Mouse (Mus musculus): Measurements from ENCODE around the gene Nol3. TPM values are rescaled to one million over a fixed set of nuclear protein-coding genes. Genes with fewer than 3 reads are reported as not detected.

Gene Nol3
- polyA plus RNA-seq, 1 experiment from 2014 or later: 0.62 TPM

DNA sequence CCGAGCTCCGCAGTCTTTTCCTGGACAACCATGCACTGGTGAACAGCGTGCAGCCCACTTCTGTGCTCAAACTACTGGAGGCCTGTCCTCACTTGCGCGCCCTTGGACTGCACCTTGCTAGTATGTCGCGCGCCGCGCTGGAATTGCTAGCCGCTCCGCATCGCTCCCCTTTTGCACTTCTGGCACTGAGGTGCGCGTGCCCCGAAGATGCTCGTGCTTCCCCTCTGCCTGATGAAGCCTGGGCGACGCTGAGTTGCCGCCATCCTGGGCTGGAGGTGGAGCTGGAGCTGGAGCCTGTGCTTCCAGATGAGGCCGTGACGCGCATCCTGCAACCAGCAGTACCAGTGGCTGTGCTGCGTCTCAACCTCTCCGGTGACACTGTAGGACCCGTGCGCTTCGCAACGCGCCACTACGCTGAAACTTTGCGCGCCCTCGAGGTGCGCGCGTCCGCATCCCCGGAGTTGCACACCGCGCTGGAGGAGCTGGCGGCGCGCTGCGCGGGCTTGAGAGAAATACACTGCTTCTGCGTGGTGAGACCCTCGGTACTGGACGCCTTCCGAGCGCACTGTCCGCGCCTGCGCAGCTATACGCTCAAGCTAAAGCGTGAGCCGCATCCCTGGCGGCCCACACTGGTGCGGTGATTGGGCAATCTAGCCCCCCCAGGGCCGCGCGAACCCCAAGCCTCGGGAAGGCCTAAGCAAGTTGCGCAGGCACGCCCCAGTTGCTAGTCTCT is 7.4 kb upstream of the Nol3 start:
- DNase-seq (ENCODE audit: low spot score): peak; percentile 85
- no peaks in the 10 kb centered on the region for H3K36me3 ChIP-seq (replicated peaks)
- peak overlapping the region; percentile 65 for H3K4me3 ChIP-seq
- under 1% methylated on average over 65 of the region's 65 CpGs for WGBS
- H3K4me1 ChIP-seq: peaks cover 59% of the 10 kb centered on the region
- peaks cover 100% of the 10 kb centered on the region for H3K27me3 ChIP-seq (replicated peaks; ENCODE audit: low read depth, poor library complexity, severe bottlenecking)
- H3K9me3 ChIP-seq: peaks cover 4% of the 10 kb centered on the region
- H3K27ac ChIP-seq (replicated peaks): peak overlapping the region; percentile 37; the same call in 1 of the 2 replicates

DNA sequence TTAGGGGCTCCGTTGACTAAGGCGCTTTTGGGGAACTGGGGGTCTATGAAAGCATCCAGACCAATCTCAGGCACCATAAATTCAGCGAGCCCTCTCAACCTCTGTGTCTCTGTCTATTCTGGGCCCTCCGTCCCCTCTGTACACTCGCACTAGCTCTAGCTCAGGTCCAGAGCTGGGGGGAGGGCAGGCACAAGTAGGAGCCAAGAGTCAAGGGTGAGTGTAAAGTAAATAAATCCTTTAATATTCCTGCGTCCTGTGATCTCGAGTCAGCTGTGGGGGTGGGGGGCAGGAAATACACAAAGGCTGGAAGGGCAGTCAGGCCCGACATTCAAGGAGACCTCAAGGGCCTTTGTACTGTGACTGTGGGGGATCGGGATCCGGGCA is 6.9 kb upstream of the Nol3 start:
- under 1% methylated on average over 10 of the region's 10 CpGs for WGBS
- peaks cover 4% of the 10 kb centered on the region for H3K9me3 ChIP-seq

DNA sequence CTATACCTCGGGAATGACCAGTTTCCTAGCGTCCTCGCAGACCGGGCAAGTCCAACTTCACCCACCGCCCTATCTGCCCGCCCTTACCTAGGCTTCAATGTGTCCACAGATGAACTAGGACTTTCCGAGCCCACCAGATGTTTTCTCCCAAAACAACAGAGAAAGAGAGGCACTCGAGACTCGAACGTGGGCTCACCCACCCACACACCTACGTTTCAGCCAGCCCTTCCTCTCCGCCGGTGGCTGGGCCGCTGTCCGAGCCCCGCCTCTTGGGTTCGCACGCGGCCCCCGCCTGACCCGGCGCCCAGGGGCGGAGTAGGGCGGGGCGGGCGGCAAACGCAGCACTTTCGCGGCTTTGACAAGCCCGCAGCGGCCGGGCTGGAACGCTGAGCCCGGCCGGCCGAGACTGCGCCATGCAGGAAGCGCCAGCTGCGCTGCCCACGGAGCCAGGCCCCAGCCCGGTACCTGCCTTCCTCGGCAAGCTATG is 6.4 kb upstream of the Nol3 start, which contains the start of gene Hsf4:
Hsf4 (plus strand) TSS at position 341 of the 487 bp plus-strand sequence.
- WGBS: under 1% methylated on average over 42 of the region's 42 CpGs
- peaks cover 4% of the 10 kb centered on the region for H3K9me3 ChIP-seq
- H3K4me1 ChIP-seq: peaks cover 50% of the 10 kb centered on the region

More for the DNA sequence above, 6.9 kb upstream of the Nol3 start:
- no peaks in the 10 kb centered on the region for H3K36me3 ChIP-seq (replicated peaks)
- no peak for DNase-seq (ENCODE audit: low spot score)
- peaks cover 100% of the 10 kb centered on the region for H3K27me3 ChIP-seq (replicated peaks; ENCODE audit: low read depth, poor library complexity, severe bottlenecking)
- peaks cover 54% of the 10 kb centered on the region for H3K4me1 ChIP-seq
- H3K4me3 ChIP-seq: peak overlapping the region; percentile 65
- peak overlapping the region; percentile 37; the same call in 1 of the 2 replicates for H3K27ac ChIP-seq (replicated peaks)

GRCm38 (mm10) chr8:105270101-105270915 is 5.6 kb upstream of the Nol3 start:
- DNase-seq (ENCODE audit: low spot score): peak; percentile 43
- Histone ChIP-seq H3K4me3 (peak overlapping the region; percentile 65), H3K4me1 (peaks cover 43% of the 10 kb centered on the region), H3K36me3 (replicated peaks) (no peaks in the 10 kb centered on the region), H3K9me3 (peaks cover 4% of the 10 kb centered on the region), H3K27ac (replicated peaks) (no peak overlapping the region), H3K27me3 (replicated peaks; ENCODE audit: low read depth, poor library complexity, severe bottlenecking) (peaks cover 100% of the 10 kb centered on the region)
- 2% methylated on average over 39 of the region's 39 CpGs for WGBS

More for the DNA sequence above, 6.4 kb upstream of the Nol3 start, which contains the start of gene Hsf4:
- Histone ChIP-seq H3K4me3 (peak within 1 kb of the TSS; percentile 65), H3K36me3 (replicated peaks) (no peaks in the 10 kb centered on the region), H3K27ac (replicated peaks) (peak within 1 kb of the TSS; percentile 37; the same call in 1 of the 2 replicates), H3K27me3 (replicated peaks; ENCODE audit: low read depth, poor library complexity, severe bottlenecking) (peaks cover 100% of the 10 kb centered on the region)
- peak; percentile 69 for DNase-seq (ENCODE audit: low spot score)

DNA sequence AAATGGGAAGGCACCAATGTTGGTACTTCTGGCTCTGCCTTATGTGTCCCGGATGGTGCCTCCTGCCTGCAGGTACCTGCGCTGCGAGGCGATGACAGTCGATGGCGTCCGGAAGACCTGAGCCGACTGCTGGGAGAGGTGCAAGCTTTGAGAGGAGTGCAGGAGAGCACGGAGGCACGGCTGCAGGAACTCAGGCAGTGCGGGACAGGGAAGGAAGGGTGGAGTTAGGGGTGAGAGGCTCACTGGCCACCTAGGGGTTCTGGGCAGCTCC is 5.1 kb upstream of the Nol3 start:
- H3K27me3 ChIP-seq (replicated peaks; ENCODE audit: low read depth, poor library complexity, severe bottlenecking): peaks cover 100% of the 10 kb centered on the region
- 2% methylated on average over 11 of the region's 11 CpGs for WGBS
- H3K9me3 ChIP-seq: peaks cover 4% of the 10 kb centered on the region
- no peak overlapping the region for H3K27ac ChIP-seq (replicated peaks)
- peaks cover 48% of the 10 kb centered on the region for H3K4me1 ChIP-seq
- DNase-seq (ENCODE audit: low spot score): peak; percentile 35
- H3K4me3 ChIP-seq: 0 out of 2 replicates have a peak overlapping the region, but pooled peaks have one; percentile 4
- no peaks in the 10 kb centered on the region for H3K36me3 ChIP-seq (replicated peaks)

GRCm38 (mm10) chr8:105275387-105275786 is 553 bp upstream of the Nol3 start:
- 5% methylated on average over 11 of the region's 11 CpGs for whole genome bisulfite sequencing
- peaks cover 100% of the 10 kb centered on the region for H3K27me3 ChIP-seq (replicated peaks; ENCODE audit: low read depth, poor library complexity, severe bottlenecking)
- peak overlapping the region; percentile 55 for H3K4me3 ChIP-seq
- H3K36me3 ChIP-seq (replicated peaks): no peaks in the 10 kb centered on the region
- no peaks in the 10 kb centered on the region for H3K9me3 ChIP-seq
- H3K4me1 ChIP-seq: peaks cover 30% of the 10 kb centered on the region
- no peak for DNase-seq (ENCODE audit: low spot score)
- no peak overlapping the region for H3K27ac ChIP-seq (replicated peaks)

- Histone ChIP-seq H3K9me3 (no peaks in the 10 kb centered on the region), H3K36me3 (replicated peaks) (peaks cover 8% of the 10 kb centered on the region), H3K4me1 (peaks cover 22% of the 10 kb centered on the region), H3K4me3 (peak overlapping the region; percentile 55), H3K27ac (replicated peaks) (peak overlapping the region; percentile 8; the same call in 1 of the 2 replicates), H3K27me3 (replicated peaks; ENCODE audit: low read depth, poor library complexity, severe bottlenecking) (peaks cover 100% of the 10 kb centered on the region)
- WGBS: 4% methylated on average over 30 of the region's 30 CpGs
- peak; percentile 72 for DNase-seq (ENCODE audit: low spot score)
Observed at GRCm38 (mm10) chr8:105276292-105277120, 566 bp downstream of the Nol3 start.

GRCm38 (mm10) chr8:105278911-105279334 is 3.0 kb downstream of the Nol3 start:
- H3K27me3 ChIP-seq (replicated peaks; ENCODE audit: low read depth, poor library complexity, severe bottlenecking): peaks cover 100% of the 10 kb centered on the region
- 2% methylated on average over 28 of the region's 28 CpGs for WGBS
- H3K9me3 ChIP-seq: no peaks in the 10 kb centered on the region
- H3K4me3 ChIP-seq: peak overlapping the region; percentile 47
- peak; percentile 46 for DNase-seq (ENCODE audit: low spot score)
- peaks cover 29% of the 10 kb centered on the region for H3K4me1 ChIP-seq
- H3K27ac ChIP-seq (replicated peaks): no peak overlapping the region
- H3K36me3 ChIP-seq (replicated peaks): peaks cover 27% of the 10 kb centered on the region

GRCm38 (mm10) chr8:105280567-105280966 is 4.6 kb downstream of the Nol3 start:
- peaks cover 26% of the 10 kb centered on the region for H3K4me1 ChIP-seq
- H3K27me3 ChIP-seq (replicated peaks; ENCODE audit: low read depth, poor library complexity, severe bottlenecking): peaks cover 98% of the 10 kb centered on the region
- H3K27ac ChIP-seq (replicated peaks): no peak overlapping the region
- no peak overlapping the region for H3K4me3 ChIP-seq
- no peak for DNase-seq (ENCODE audit: low spot score)
- H3K9me3 ChIP-seq: no peaks in the 10 kb centered on the region
- 69% methylated on average over 3 of the region's 3 CpGs for WGBS
- peaks cover 39% of the 10 kb centered on the region for H3K36me3 ChIP-seq (replicated peaks)

- no peaks in the 10 kb centered on the region for H3K9me3 ChIP-seq
- peaks cover 91% of the 10 kb centered on the region for H3K27me3 ChIP-seq (replicated peaks; ENCODE audit: low read depth, poor library complexity, severe bottlenecking)
- 92% methylated on average over 12 of the region's 12 CpGs for WGBS
- H3K27ac ChIP-seq (replicated peaks): no peak overlapping the region
- peaks cover 40% of the 10 kb centered on the region for H3K36me3 ChIP-seq (replicated peaks)
- no peak overlapping the region for H3K4me3 ChIP-seq
- no peak for DNase-seq (ENCODE audit: low spot score)
- H3K4me1 ChIP-seq: peaks cover 15% of the 10 kb centered on the region
Observed at GRCm38 (mm10) chr8:105281821-105282220, 5.9 kb downstream of the Nol3 start.

DNA sequence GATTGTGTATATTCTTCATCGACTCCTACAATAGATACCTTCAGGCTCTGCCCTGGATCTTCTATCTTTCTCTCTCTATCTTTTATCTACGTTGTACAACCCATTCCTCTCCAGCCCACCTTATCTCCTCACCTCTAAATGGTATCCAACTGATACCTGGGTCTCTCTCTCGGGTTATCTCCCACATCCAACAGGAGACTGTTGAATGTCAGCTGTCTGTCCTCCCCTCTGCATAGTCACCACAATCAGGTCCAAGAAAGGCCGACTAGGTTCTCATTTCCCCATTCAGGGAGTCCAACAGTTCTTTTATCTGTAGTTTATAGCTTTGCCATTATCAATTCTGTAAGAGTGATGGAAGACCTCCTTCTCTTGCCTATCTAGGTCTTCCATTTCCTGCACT is 6.3 kb downstream of the Nol3 start:
- H3K36me3 ChIP-seq (replicated peaks): peaks cover 40% of the 10 kb centered on the region
- H3K27me3 ChIP-seq (replicated peaks; ENCODE audit: low read depth, poor library complexity, severe bottlenecking): peaks cover 88% of the 10 kb centered on the region
- peaks cover 15% of the 10 kb centered on the region for H3K4me1 ChIP-seq
- 90% methylated on average over 4 of the region's 4 CpGs for whole genome bisulfite sequencing
- no peaks in the 10 kb centered on the region for H3K9me3 ChIP-seq
- no peak for DNase-seq (ENCODE audit: low spot score)
- H3K4me3 ChIP-seq: no peak overlapping the region
- H3K27ac ChIP-seq (replicated peaks): no peak overlapping the region

GRCm38 (mm10) chr8:105283074-105283473 is 7.1 kb downstream of the Nol3 start:
- Histone ChIP-seq H3K27me3 (replicated peaks; ENCODE audit: low read depth, poor library complexity, severe bottlenecking) (peaks cover 79% of the 10 kb centered on the region), H3K9me3 (no peaks in the 10 kb centered on the region), H3K27ac (replicated peaks) (no peak overlapping the region), H3K4me3 (no peak overlapping the region), H3K36me3 (replicated peaks) (peaks cover 40% of the 10 kb centered on the region), H3K4me1 (peaks cover 19% of the 10 kb centered on the region)
- WGBS: 28% methylated on average over 23 of the region's 23 CpGs
- DNase-seq (ENCODE audit: low spot score): peak; percentile 67
